Mouse (Mus musculus): ENCODE results near the gene Vim. TPM values are rescaled to one million over a fixed set of nuclear protein-coding genes. Genes with fewer than 3 reads are reported as not detected.

Vim gene
- total RNA-seq, 2 experiments from 2014 or later = 573 to 685 TPM

Other genes with a start within 250 kb of the Vim start
- gene Cubn, start 82.1 kb upstream of the Vim start, total RNA-seq (2021) = under 1 TPM; 0.14 to 0.20 TPM
- gene Trdmt1, start 29.3 kb upstream of the Vim start, total RNA-seq (2021) = 1 to 10 TPM; 4.2 to 7.6 TPM
- under 1 TPM; 0.70 to 0.93 TPM for gene St8sia6, start 220.1 kb downstream of the Vim start, total RNA-seq (2021)

Measured in gastrocnemius, postnatal 10 days (tissue).